Mouse (Mus musculus): ENCODE data around the gene Slc6a13.

- no peak for TF ChIP-seq CTCF (IDR thresholded peaks at IDR 0.05; ENCODE audit: low read depth)
- TF ChIP-seq EP300 (optimal IDR thresholded peaks at IDR 0.05): no peak
These were observed 46.4 kb downstream of the Slc6a13 start for GRCm38 (mm10) chr6:121346428-121346827.
